Mouse (Mus musculus): ENCODE measurements around the gene Pax9. TPM values are rescaled to one million over a fixed set of nuclear protein-coding genes. Genes with fewer than 3 reads are reported as not detected.

Pax9 gene
- polyA plus RNA-seq, 1 experiment: 5.5 TPM

DNA sequence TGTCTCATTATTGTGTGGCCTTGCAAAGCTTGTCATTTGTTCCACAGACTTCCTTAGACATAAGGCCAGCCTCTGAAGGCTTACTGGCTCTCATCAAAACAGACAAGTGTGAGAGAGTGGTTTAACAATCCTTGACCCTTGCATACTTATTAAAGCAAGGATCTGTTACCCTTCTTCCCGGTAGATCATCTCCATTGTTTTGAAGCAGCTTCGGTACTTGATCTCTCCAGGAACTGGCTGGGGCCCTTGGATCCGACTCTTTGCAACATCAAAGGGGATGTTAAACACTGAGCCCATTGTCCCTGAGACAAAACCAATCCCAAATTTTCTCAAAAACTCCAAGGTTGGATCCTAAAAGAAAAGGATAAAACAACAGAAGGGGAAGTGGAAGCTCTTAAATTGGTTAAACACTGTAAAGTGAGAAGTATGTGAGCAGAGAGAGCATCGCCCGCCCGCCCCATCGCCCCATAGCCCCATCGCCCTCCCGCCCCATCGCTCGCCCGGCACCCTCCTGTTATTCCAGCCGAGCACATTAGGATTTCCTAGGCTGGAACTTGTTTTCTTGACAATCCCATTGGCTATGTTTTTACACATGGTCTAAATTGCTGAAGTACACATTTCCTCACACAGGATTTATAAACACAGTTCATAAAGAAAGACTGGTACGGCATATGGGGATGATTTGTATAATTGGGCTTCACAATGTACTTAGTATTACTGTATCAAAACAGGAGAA lies 26.6 kb downstream of the Pax9 start:
- TF ChIP-seq POLR2A (IDR thresholded peaks at IDR 0.05; ENCODE audit: control insufficient read depth, low read depth, low read length) (no peak), CTCF (IDR thresholded peaks at IDR 0.05; ENCODE audit: control insufficient read depth, insufficient read depth, insufficient replicate concordance, low read depth, low read length) (no peak)
- H3K4me1 ChIP-seq (ENCODE audit: control insufficient read depth, insufficient read depth, low read length): peaks cover 4% of the 10 kb centered on the region; the same call in 1 of the 2 replicates
- H3K36me3 ChIP-seq (ENCODE audit: control insufficient read depth, insufficient read depth, low read length): no peaks in the 10 kb centered on the region
- no peak overlapping the region for H3K4me3 ChIP-seq (ENCODE audit: control insufficient read depth, low read depth, low read length)
- no peak overlapping the region for H3K27ac ChIP-seq (ENCODE audit: control insufficient read depth, insufficient read depth, low read depth, low read length)
- no peaks in the 10 kb centered on the region for H3K27me3 ChIP-seq (ENCODE audit: control insufficient read depth, insufficient read depth, low read length)

- H3K4me3 ChIP-seq (ENCODE audit: control insufficient read depth, low read depth, low read length): no peak overlapping the region
- H3K27ac ChIP-seq (ENCODE audit: control insufficient read depth, insufficient read depth, low read depth, low read length): no peak overlapping the region
- no peaks in the 10 kb centered on the region for H3K36me3 ChIP-seq (ENCODE audit: control insufficient read depth, insufficient read depth, low read length)
- H3K4me1 ChIP-seq (ENCODE audit: control insufficient read depth, insufficient read depth, low read length): peaks cover 4% of the 10 kb centered on the region; the same call in 1 of the 2 replicates
- no peaks in the 10 kb centered on the region for H3K27me3 ChIP-seq (ENCODE audit: control insufficient read depth, insufficient read depth, low read length)
- TF ChIP-seq POLR2A (IDR thresholded peaks at IDR 0.05; ENCODE audit: control insufficient read depth, low read depth, low read length) (no peak), CTCF (IDR thresholded peaks at IDR 0.05; ENCODE audit: control insufficient read depth, insufficient read depth, insufficient replicate concordance, low read depth, low read length) (no peak)
Observed at GRCm38 (mm10) chr12:56718707-56719051, 27.1 kb downstream of the Pax9 start.

DNA sequence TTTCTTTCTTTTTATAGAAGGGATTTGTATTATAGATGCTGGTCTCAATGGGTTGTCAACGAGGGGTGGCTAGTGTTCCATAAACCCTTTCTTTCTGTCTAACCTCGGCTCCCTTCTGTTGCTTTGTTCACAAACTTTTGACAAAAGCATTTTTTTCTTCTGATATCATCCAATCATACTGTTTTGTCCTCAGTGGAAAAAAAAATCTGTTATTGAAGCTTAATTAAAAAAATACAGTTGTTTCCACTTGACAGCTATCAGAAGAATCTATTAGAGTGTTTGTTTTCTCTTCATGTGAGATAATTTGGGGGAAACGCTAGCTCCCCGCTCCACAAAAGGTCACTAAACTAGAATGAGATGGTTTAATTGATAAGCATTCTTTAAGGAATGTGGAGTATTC lies 36.1 kb downstream of the Pax9 start:
- H3K4me1 ChIP-seq (ENCODE audit: control insufficient read depth, insufficient read depth, low read length): peaks cover 3% of the 10 kb centered on the region; the same call in 1 of the 2 replicates
- TF ChIP-seq POLR2A (IDR thresholded peaks at IDR 0.05; ENCODE audit: control insufficient read depth, low read depth, low read length): no peak
- no peak for TF ChIP-seq CTCF (IDR thresholded peaks at IDR 0.05; ENCODE audit: control insufficient read depth, insufficient read depth, insufficient replicate concordance, low read depth, low read length)
- H3K4me3 ChIP-seq (ENCODE audit: control insufficient read depth, low read depth, low read length): no peak overlapping the region
- H3K27ac ChIP-seq (ENCODE audit: control insufficient read depth, insufficient read depth, low read depth, low read length): no peak overlapping the region
- H3K27me3 ChIP-seq (ENCODE audit: control insufficient read depth, insufficient read depth, low read length): no peaks in the 10 kb centered on the region
- no peaks in the 10 kb centered on the region for H3K36me3 ChIP-seq (ENCODE audit: control insufficient read depth, insufficient read depth, low read length)

DNA sequence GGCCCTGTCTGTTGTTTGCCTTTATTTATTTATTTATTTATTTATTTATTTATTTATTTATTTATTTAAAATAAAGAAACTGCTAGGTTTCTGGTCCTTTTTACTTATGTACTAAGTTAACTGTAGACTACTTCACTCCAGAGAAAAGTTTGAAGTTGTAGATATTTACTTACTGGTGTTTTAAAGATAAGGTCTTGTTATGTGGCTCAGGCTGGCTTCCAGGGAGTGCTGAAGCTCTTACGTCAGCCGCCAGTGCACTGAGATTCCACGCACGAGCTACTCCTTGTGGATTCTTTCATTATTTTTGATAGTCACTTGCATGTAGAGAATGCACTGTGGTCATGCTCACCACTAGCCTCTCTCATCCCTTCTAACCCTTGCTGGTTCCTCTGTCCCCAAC lies 45.5 kb downstream of the Pax9 start:
- Histone ChIP-seq H3K27ac (ENCODE audit: control insufficient read depth, insufficient read depth, low read depth, low read length) (no peak overlapping the region), H3K4me1 (ENCODE audit: control insufficient read depth, insufficient read depth, low read length) (no peaks in the 10 kb centered on the region), H3K36me3 (ENCODE audit: control insufficient read depth, insufficient read depth, low read length) (no peaks in the 10 kb centered on the region), H3K4me3 (ENCODE audit: control insufficient read depth, low read depth, low read length) (no peak overlapping the region), H3K27me3 (ENCODE audit: control insufficient read depth, insufficient read depth, low read length) (no peaks in the 10 kb centered on the region)
- TF ChIP-seq POLR2A (IDR thresholded peaks at IDR 0.05; ENCODE audit: control insufficient read depth, low read depth, low read length): no peak
- no peak for TF ChIP-seq CTCF (IDR thresholded peaks at IDR 0.05; ENCODE audit: control insufficient read depth, insufficient read depth, insufficient replicate concordance, low read depth, low read length)

Other genes starting within 250 kb of the Pax9 start
- not detected in 2 replicates for gene Nkx2-1, start 154.9 kb upstream of the Pax9 start, polyA plus RNA-seq (2012; rRNA removed)
- 0.14 and 0.37 TPM in 2 replicates for gene Nkx2-9, start 78.5 kb upstream of the Pax9 start, polyA plus RNA-seq (2012; rRNA removed)